23 mouse cellular contexts compared by ENCODE assay signal in the genomic region with DNA sequence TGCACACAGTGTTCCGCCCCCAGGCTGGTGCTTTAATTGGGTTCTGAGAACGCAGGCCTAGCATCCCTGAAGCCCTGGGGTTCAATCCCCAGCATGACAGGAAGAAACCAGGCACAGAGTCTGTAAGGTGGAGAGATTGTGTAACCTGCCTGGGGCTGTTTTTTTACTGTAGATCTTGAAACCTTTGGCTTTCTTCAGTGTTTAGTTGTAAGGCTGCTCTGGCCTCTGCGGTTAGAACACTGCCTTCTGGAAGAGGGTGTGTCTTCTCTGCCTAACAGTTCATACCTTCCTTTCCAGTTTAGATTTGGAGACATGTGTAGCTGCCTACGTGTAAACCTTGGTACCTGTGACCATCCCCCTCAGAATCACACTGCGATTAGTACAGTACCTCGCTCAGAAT.
DNase-seq lines count a peak whose midpoint lies in the region; ATAC-seq and TF ChIP-seq lines count a peak whose summit lies in the region.
"Had no signal": no experiment of that assay in that cellular context is flagged by ENCODE, and none has a peak within 500 bp of the region (broad histone marks: within the 10 kb centered on the region; RNA-seq: fewer than 3 reads in every experiment).

No protein-coding gene starts in this region.

- no peaks in the 10 kb centered on the region for H3K9me3 ChIP-seq in lung, embryonic 15.5 days
- H3K9me3 ChIP-seq in ES-Bruce4 (replicated peaks; ENCODE audit: control insufficient read depth, insufficient read depth, low read length, poor library complexity, severe bottlenecking) = no peaks in the 10 kb centered on the region
- H3K9me3 ChIP-seq in stomach, postnatal 0 days (ENCODE audit: control insufficient read depth, low read length) = no peaks in the 10 kb centered on the region
- H3K9me3 ChIP-seq: embryonic facial prominence, embryonic 10.5 days; forebrain, embryonic 10.5 days; heart, embryonic 13.5 days; midbrain, embryonic 12.5 days; neural tube, embryonic 12.5 days had no signal

- no peak overlapping the region for H3K4me3 ChIP-seq in lung, embryonic 15.5 days
- H3K4me3 ChIP-seq in lung, adult 2 months (replicated peaks; ENCODE audit: extremely low read depth, low read depth, low read length) = no peak overlapping the region
- H3K4me3 ChIP-seq in ES-Bruce4 (ENCODE audit: low read depth, low read length) = no peak overlapping the region
- no peak overlapping the region for H3K4me3 ChIP-seq in stomach, postnatal 0 days (ENCODE audit: low read depth, low read length)
- H3K4me3 ChIP-seq: embryonic facial prominence, embryonic 10.5 days; forebrain, embryonic 10.5 days; heart, adult 2 months; heart, embryonic 13.5 days; midbrain, embryonic 12.5 days; neural tube, embryonic 12.5 days had no signal

- H3K27me3 ChIP-seq in lung, embryonic 15.5 days = no peaks in the 10 kb centered on the region
- no peaks in the 10 kb centered on the region for H3K27me3 ChIP-seq in ES-Bruce4 (ENCODE audit: control insufficient read depth, insufficient read depth, low read length, poor library complexity, severe bottlenecking)
- H3K27me3 ChIP-seq in stomach, postnatal 0 days (ENCODE audit: control insufficient read depth, insufficient read depth, low read length) = no peaks in the 10 kb centered on the region
- H3K27me3 ChIP-seq: heart, embryonic 13.5 days; midbrain, embryonic 12.5 days; neural tube, embryonic 12.5 days had no signal

- no peak for TF ChIP-seq POLR2A in lung, adult 2 months (IDR thresholded peaks at IDR 0.05; ENCODE audit: borderline replicate concordance, extremely low read depth, low read depth, low read length)
- no peak for TF ChIP-seq POLR2A in ES-Bruce4 (IDR thresholded peaks at IDR 0.05; ENCODE audit: insufficient read depth, low read length)

- H3K36me3 ChIP-seq in lung, embryonic 15.5 days = no peaks in the 10 kb centered on the region
- H3K36me3 ChIP-seq in ES-Bruce4 (ENCODE audit: control insufficient read depth, insufficient read depth, low read length, poor library complexity, severe bottlenecking) = no peaks in the 10 kb centered on the region
- no peaks in the 10 kb centered on the region for H3K36me3 ChIP-seq in stomach, postnatal 0 days (ENCODE audit: control insufficient read depth, insufficient read depth, low read length)
- H3K36me3 ChIP-seq: embryonic facial prominence, embryonic 10.5 days; forebrain, embryonic 10.5 days; heart, embryonic 13.5 days; midbrain, embryonic 12.5 days; neural tube, embryonic 12.5 days had no signal

- H3K27ac ChIP-seq in lung, embryonic 15.5 days = peak overlapping the region; percentile 86
- H3K27ac ChIP-seq in ES-Bruce4 (ENCODE audit: insufficient read depth, low read length) = peak overlapping the region; percentile 64
- H3K27ac ChIP-seq in stomach, postnatal 0 days (replicated peaks) = peak overlapping the region; percentile 82
- H3K27ac ChIP-seq: embryonic facial prominence, embryonic 10.5 days; forebrain, embryonic 10.5 days; heart, adult 2 months; heart, embryonic 13.5 days; midbrain, embryonic 12.5 days; neural tube, embryonic 12.5 days had no signal

- H3K4me2 ChIP-seq in lung, embryonic 15.5 days = no peak overlapping the region
- H3K4me2 ChIP-seq in stomach, postnatal 0 days (replicated peaks; ENCODE audit: low read depth) = no peak overlapping the region
- H3K4me2 ChIP-seq: heart, embryonic 13.5 days; midbrain, embryonic 12.5 days; neural tube, embryonic 12.5 days had no signal

- no peak overlapping the region for H3K9ac ChIP-seq in lung, embryonic 15.5 days
- no peak overlapping the region for H3K9ac ChIP-seq in ES-Bruce4 (ENCODE audit: low read depth, poor library complexity, severe bottlenecking)
- H3K9ac ChIP-seq in stomach, postnatal 0 days (ENCODE audit: low read length) = no peak overlapping the region
- H3K9ac ChIP-seq: heart, embryonic 13.5 days; midbrain, embryonic 12.5 days; neural tube, embryonic 12.5 days had no signal

- WGBS in lung, embryonic 15.5 days = 76% methylated on average over 6 of the region's 6 CpGs
- WGBS in lung, adult 2 months = 68% methylated on average over 6 of the region's 6 CpGs
- 72% methylated on average over 6 of the region's 6 CpGs for WGBS in stomach, postnatal 0 days

- ATAC-seq in lung, embryonic 15.5 days (ENCODE audit: borderline replicate concordance, extremely low read depth, low FRiP score, low TSS enrichment) = no peak
- peak; percentile 71 for ATAC-seq in stomach, postnatal 0 days (ENCODE audit: low FRiP score, low TSS enrichment)
- ATAC-seq: forebrain, embryonic 16.5 days had no signal

- peaks cover 48% of the 10 kb centered on the region for H3K4me1 ChIP-seq in lung, embryonic 15.5 days
- peaks cover 10% of the 10 kb centered on the region for H3K4me1 ChIP-seq in lung, adult 2 months (ENCODE audit: control insufficient read depth, insufficient read depth, low read length)
- peaks cover 8% of the 10 kb centered on the region for H3K4me1 ChIP-seq in ES-Bruce4 (ENCODE audit: control insufficient read depth, insufficient read depth, low read length)
- peaks cover 5% of the 10 kb centered on the region; the same call in 1 of the 2 replicates for H3K4me1 ChIP-seq in stomach, postnatal 0 days (replicated peaks; ENCODE audit: control insufficient read depth, insufficient read depth)

- intact Hi-C loops in left cerebral cortex, postnatal 25 days (cut with DNase I) = no loop called here

- no peak for DNase-seq in lung, adult 2 months
- DNase-seq in gonadal fat pad, adult 2 months (ENCODE audit: low read depth) = peak; percentile 95
- peak; percentile 51 for DNase-seq in stomach, postnatal 0 days (ENCODE audit: low spot score)
- DNase-seq in left cerebral cortex, adult 8-10 months (ENCODE audit: low spot score in 2 of 2) = no peak
- DNase-seq in left cerebral cortex, postnatal 25 days (ENCODE audit: low spot score in 2 of 2) = no peak
- DNase-seq: adrenal gland, postnatal 36 days; cerebellum, adult 9-10 months; gastrocnemius, postnatal 10 days; heart, adult 2 months; heart, postnatal 14 days; kidney, adult 8-10 months; kidney, postnatal 10 days; right cerebral cortex, postnatal 14 days; spleen, adult 18-20 months; thymus, adult 2 months had no signal

- TF ChIP-seq EP300 in ES-Bruce4 (IDR thresholded peaks at IDR 0.05; ENCODE audit: insufficient read depth, low read depth, low read length) = peak; percentile 74
- TF ChIP-seq EP300 in stomach, postnatal 0 days (optimal IDR thresholded peaks at IDR 0.05) = no peak

- no peak for TF ChIP-seq CTCF in lung, adult 2 months (IDR thresholded peaks at IDR 0.05; ENCODE audit: insufficient read depth, low read length)
- no peak for TF ChIP-seq CTCF in ES-Bruce4 (IDR thresholded peaks at IDR 0.05; ENCODE audit: low read depth, low read length)
- TF ChIP-seq CTCF in stomach, postnatal 0 days (IDR thresholded peaks at IDR 0.05; ENCODE audit: low read depth) = no peak

Comparison
In these comparisons a context has a peak if more than half of its experiments do, and no peak if none do; other contexts are left out.
1. DNase-seq: peak in gonadal fat pad, adult 2 months (single experiment) and stomach, postnatal 0 days (single experiment); none in lung, adult 2 months (single experiment), left cerebral cortex, adult 8-10 months (0 of 2) and left cerebral cortex, postnatal 25 days (0 of 2).
2. Peak in every context shown above with its lines, with median percentiles within 50 percentile points of each other: H3K27ac ChIP-seq.